Comparison of ENCODE assay signal across 16 mouse cellular contexts in the genomic region with DNA sequence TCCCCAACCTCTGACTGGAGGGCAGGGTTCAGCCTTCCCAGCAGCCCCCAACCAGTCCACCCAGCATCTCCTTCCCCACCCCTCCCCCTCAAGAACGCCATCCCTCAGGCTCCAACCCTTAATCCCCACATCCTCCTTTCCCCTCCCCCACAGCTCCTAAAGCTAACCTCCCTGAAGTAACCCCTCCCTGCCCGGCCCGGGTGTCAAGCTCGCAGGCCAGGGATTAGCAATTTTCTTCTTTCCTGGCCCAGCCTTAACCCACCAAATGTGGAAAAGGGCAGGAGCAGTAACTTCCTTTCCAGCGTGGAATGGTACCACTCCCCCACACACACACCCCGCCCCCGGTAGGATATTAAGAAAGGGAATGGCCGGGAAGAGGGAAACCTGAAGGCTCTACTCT. TPM values are rescaled to one million over a fixed set of nuclear protein-coding genes. Genes with fewer than 3 reads are reported as not detected.
A peak's percentile ranks its signal among the peaks of the same experiment; 100 is the strongest.
DNase-seq lines count a peak whose midpoint lies in the region; ATAC-seq and TF ChIP-seq lines count a peak whose summit lies in the region.
"Had no signal": no experiment of that assay in that cellular context is flagged by ENCODE, and none has a peak within 500 bp of the region (broad histone marks: within the 10 kb centered on the region; RNA-seq: fewer than 3 reads in every experiment).

No protein-coding gene starts in this region.

- peak overlapping the region; percentile 68 for H3K4me2 ChIP-seq in forebrain, embryonic 11.5 days (ENCODE audit: low read depth, low read length, severe bottlenecking)
- no peak overlapping the region for H3K4me2 ChIP-seq in forebrain, embryonic 16.5 days (ENCODE audit: low read length)
- H3K4me2 ChIP-seq in midbrain, postnatal 0 days (ENCODE audit: low read depth, low read length, poor library complexity, severe bottlenecking) = no peak overlapping the region
- peak overlapping the region; percentile 54 for H3K4me2 ChIP-seq in midbrain, embryonic 12.5 days (replicated peaks)

- H3K9ac ChIP-seq in forebrain, embryonic 11.5 days (ENCODE audit: low read length) = peak overlapping the region; percentile 63
- H3K9ac ChIP-seq in forebrain, embryonic 16.5 days (replicated peaks; ENCODE audit: low read depth, low read length) = no peak overlapping the region
- no peak overlapping the region for H3K9ac ChIP-seq in midbrain, postnatal 0 days (replicated peaks; ENCODE audit: low read length, poor library complexity, severe bottlenecking)
- H3K9ac ChIP-seq in midbrain, embryonic 12.5 days (replicated peaks) = peak overlapping the region; percentile 62; the same call in 1 of the 2 replicates

- peaks cover 47% of the 10 kb centered on the region for H3K4me1 ChIP-seq in forebrain, embryonic 11.5 days (replicated peaks; ENCODE audit: control insufficient read depth, insufficient read depth, low read length)
- peaks cover 17% of the 10 kb centered on the region for H3K4me1 ChIP-seq in forebrain, embryonic 16.5 days (replicated peaks; ENCODE audit: control insufficient read depth, insufficient read depth, low read length)
- peaks cover 91% of the 10 kb centered on the region for H3K4me1 ChIP-seq in midbrain, embryonic 10.5 days
- peaks cover 8% of the 10 kb centered on the region for H3K4me1 ChIP-seq in midbrain, postnatal 0 days (ENCODE audit: insufficient read depth, low read length)
- peaks cover 64% of the 10 kb centered on the region for H3K4me1 ChIP-seq in midbrain, embryonic 12.5 days

- 2% methylated on average over 8 of the region's 8 CpGs for WGBS in forebrain, embryonic 11.5 days
- 5% methylated on average over 8 of the region's 8 CpGs for WGBS in forebrain, embryonic 16.5 days
- under 1% methylated on average over 8 of the region's 8 CpGs for WGBS in midbrain, embryonic 10.5 days
- WGBS in midbrain, postnatal 0 days = 5% methylated on average over 8 of the region's 8 CpGs
- under 1% methylated on average over 8 of the region's 8 CpGs for WGBS in midbrain, embryonic 12.5 days

- peak overlapping the region; percentile 86 for H3K27ac ChIP-seq in forebrain, embryonic 11.5 days (ENCODE audit: low read depth, low read length)
- no peak overlapping the region for H3K27ac ChIP-seq in forebrain, embryonic 16.5 days (ENCODE audit: low read length)
- peak overlapping the region; percentile 92 for H3K27ac ChIP-seq in midbrain, embryonic 10.5 days (replicated peaks)
- H3K27ac ChIP-seq in midbrain, postnatal 0 days (ENCODE audit: low read depth, low read length) = no peak overlapping the region
- H3K27ac ChIP-seq in midbrain, embryonic 12.5 days (replicated peaks) = peak overlapping the region; percentile 79
- H3K27ac ChIP-seq: kidney, postnatal 0 days had no signal

- intact Hi-C loops in left cerebral cortex, postnatal 14 days (cut with DNase I) = no loop called here
- intact Hi-C loops in left cerebral cortex, postnatal 25 days (cut with DNase I) = no loop called here

- H3K9me3 ChIP-seq in forebrain, embryonic 11.5 days (ENCODE audit: control insufficient read depth, low read length) = no peaks in the 10 kb centered on the region
- H3K9me3 ChIP-seq in forebrain, embryonic 16.5 days (ENCODE audit: control insufficient read depth, low read length) = no peaks in the 10 kb centered on the region
- no peaks in the 10 kb centered on the region for H3K9me3 ChIP-seq in midbrain, embryonic 10.5 days (replicated peaks)
- no peaks in the 10 kb centered on the region for H3K9me3 ChIP-seq in midbrain, postnatal 0 days (ENCODE audit: low read length)
- no peaks in the 10 kb centered on the region for H3K9me3 ChIP-seq in midbrain, embryonic 12.5 days

- peak overlapping the region; percentile 48 for H3K4me3 ChIP-seq in forebrain, embryonic 11.5 days (ENCODE audit: low read depth, low read length)
- no peak overlapping the region for H3K4me3 ChIP-seq in forebrain, embryonic 16.5 days (replicated peaks; ENCODE audit: low read length)
- H3K4me3 ChIP-seq in midbrain, embryonic 10.5 days = peak overlapping the region; percentile 83
- H3K4me3 ChIP-seq in midbrain, postnatal 0 days (ENCODE audit: low read depth, low read length) = no peak overlapping the region
- peak overlapping the region; percentile 49 for H3K4me3 ChIP-seq in midbrain, embryonic 12.5 days

- DNase-seq in forebrain, embryonic 11.5 days (ENCODE audit: low spot score) = peak; percentile 71
- peak; percentile 88 for DNase-seq in midbrain, embryonic 10.5 days (ENCODE audit: low spot score)
- no peak for DNase-seq in midbrain, postnatal 0 days (ENCODE audit: low spot score)
- DNase-seq in left cerebral cortex, postnatal 14 days (ENCODE audit: low spot score in 2 of 2) = no peak
- no peak for DNase-seq in left cerebral cortex, postnatal 25 days (ENCODE audit: low spot score in 2 of 2)
- DNase-seq: spleen, adult 18-20 months; thymus, postnatal 36 days had no signal

- no peak for ATAC-seq in forebrain, embryonic 11.5 days (replicated peaks; ENCODE audit: low FRiP score)
- no peak for ATAC-seq in forebrain, embryonic 16.5 days
- no peak for ATAC-seq in midbrain, postnatal 0 days (ENCODE audit: low FRiP score)
- ATAC-seq in midbrain, embryonic 12.5 days (ENCODE audit: low FRiP score, low read depth) = no peak
- no peak for ATAC-seq in activated CD4-positive, CD25-positive, alpha-beta regulatory T cell, adult 4 months
- ATAC-seq: Patski had no signal

- H3K27me3 ChIP-seq in forebrain, embryonic 11.5 days (ENCODE audit: control insufficient read depth, insufficient read depth, low read length) = no peaks in the 10 kb centered on the region
- peaks cover 40% of the 10 kb centered on the region for H3K27me3 ChIP-seq in forebrain, embryonic 16.5 days (replicated peaks; ENCODE audit: control insufficient read depth, insufficient read depth, low read length)
- no peaks in the 10 kb centered on the region for H3K27me3 ChIP-seq in midbrain, embryonic 10.5 days (ENCODE audit: low read depth, poor library complexity, severe bottlenecking)
- peaks cover 18% of the 10 kb centered on the region for H3K27me3 ChIP-seq in midbrain, postnatal 0 days (ENCODE audit: insufficient read depth, low read length)
- H3K27me3 ChIP-seq in midbrain, embryonic 12.5 days = peaks cover 21% of the 10 kb centered on the region

- TF ChIP-seq CTCF in midbrain, postnatal 0 days (IDR thresholded peaks at IDR 0.05) = no peak

- H3K36me3 ChIP-seq in forebrain, embryonic 11.5 days (ENCODE audit: control insufficient read depth, insufficient read depth, low read length) = no peaks in the 10 kb centered on the region
- H3K36me3 ChIP-seq in forebrain, embryonic 16.5 days (ENCODE audit: control insufficient read depth, insufficient read depth) = no peaks in the 10 kb centered on the region
- H3K36me3 ChIP-seq in midbrain, embryonic 10.5 days = peaks cover 28% of the 10 kb centered on the region; the same call in 1 of the 2 replicates
- no peaks in the 10 kb centered on the region for H3K36me3 ChIP-seq in midbrain, postnatal 0 days (ENCODE audit: insufficient read depth, low read length)
- H3K36me3 ChIP-seq in midbrain, embryonic 12.5 days = no peaks in the 10 kb centered on the region

RNA-seq across cellular contexts. Expression of a gene that starts 1.9 kb away (rescaled TPM):
- 1.6 and 2.3 TPM in 2 replicates for polyA plus RNA-seq in forebrain, embryonic 11.5 days (2014; fragmentation: Nextera tagmentation; extraction: Ambion mirVana)
- polyA plus RNA-seq in forebrain, embryonic 16.5 days (2015; fragmentation: Nextera tagmentation; extraction: Ambion mirVana) = not detected in 2 replicates
- polyA plus RNA-seq in midbrain, embryonic 10.5 days (2016; fragmentation: Nextera tagmentation; extraction: Ambion mirVana) = 16.9 and 29.2 TPM in 2 replicates
- 0.05 and 0.57 TPM in 2 replicates for total RNA-seq in midbrain, postnatal 0 days (2014; rRNA removed)
- polyA plus RNA-seq in midbrain, postnatal 0 days (2015; fragmentation: Nextera tagmentation; extraction: Ambion mirVana) = 0.04 and 0.13 TPM in 2 replicates
- polyA plus RNA-seq in midbrain, embryonic 12.5 days (2016; fragmentation: Nextera tagmentation; extraction: Ambion mirVana) = 3.3 and 3.4 TPM in 2 replicates
- polyA plus RNA-seq in activated CD4-positive, CD25-positive, alpha-beta regulatory T cell, adult 4 months (2017; shearing (Covaris generic)) = not detected
- total RNA-seq in left cerebral cortex, postnatal 14 days (2021) = not detected
- not detected for total RNA-seq in left cerebral cortex, postnatal 25 days (2021)
- total RNA-seq: left cerebral cortex, adult 8-10 months had no signal
- polyA plus RNA-seq: frontal cortex, adult 2 months; heart, embryonic 16.5 days; kidney, postnatal 0 days; Patski had no signal

RNA-seq across cellular contexts. Expression of a gene that starts 16.0 kb away (rescaled TPM):
- 41.9 and 46.5 TPM in 2 replicates for polyA plus RNA-seq in forebrain, embryonic 11.5 days (2014; fragmentation: Nextera tagmentation; extraction: Ambion mirVana)
- polyA plus RNA-seq in forebrain, embryonic 16.5 days (2015; fragmentation: Nextera tagmentation; extraction: Ambion mirVana) = 52.5 and 60.9 TPM in 2 replicates
- 38.8 and 41.4 TPM in 2 replicates for polyA plus RNA-seq in midbrain, embryonic 10.5 days (2016; fragmentation: Nextera tagmentation; extraction: Ambion mirVana)
- total RNA-seq in midbrain, postnatal 0 days (2014; rRNA removed) = 45.6 and 46.2 TPM in 2 replicates
- polyA plus RNA-seq in midbrain, postnatal 0 days (2015; fragmentation: Nextera tagmentation; extraction: Ambion mirVana) = 38.3 and 42.6 TPM in 2 replicates
- polyA plus RNA-seq in midbrain, embryonic 12.5 days (2016; fragmentation: Nextera tagmentation; extraction: Ambion mirVana) = 36.8 and 43.9 TPM in 2 replicates
- 10 to 100 TPM; 16.7 to 20.0 TPM for polyA plus RNA-seq in activated CD4-positive, CD25-positive, alpha-beta regulatory T cell, adult 4 months (2017; shearing (Covaris generic))
- total RNA-seq in left cerebral cortex, postnatal 14 days (2021) = 10 to 100 TPM; 61.0 to 63.6 TPM
- total RNA-seq in left cerebral cortex, postnatal 25 days (2021) = 10 to 100 TPM; 60.5 to 66.1 TPM

RNA-seq across cellular contexts. Expression of a gene that starts 36.9 kb away (rescaled TPM):
- not detected in 2 replicates for polyA plus RNA-seq in forebrain, embryonic 11.5 days (2014; fragmentation: Nextera tagmentation; extraction: Ambion mirVana)
- not detected in 2 replicates for polyA plus RNA-seq in forebrain, embryonic 16.5 days (2015; fragmentation: Nextera tagmentation; extraction: Ambion mirVana)
- polyA plus RNA-seq in midbrain, embryonic 10.5 days (2016; fragmentation: Nextera tagmentation; extraction: Ambion mirVana) = not detected in 2 replicates
- total RNA-seq in midbrain, postnatal 0 days (2014; rRNA removed) = not detected in 2 replicates
- polyA plus RNA-seq in midbrain, postnatal 0 days (2015; fragmentation: Nextera tagmentation; extraction: Ambion mirVana) = not detected in 2 replicates
- not detected in 2 replicates for polyA plus RNA-seq in midbrain, embryonic 12.5 days (2016; fragmentation: Nextera tagmentation; extraction: Ambion mirVana)
- under 1 TPM; 0.33 to 0.37 TPM for polyA plus RNA-seq in activated CD4-positive, CD25-positive, alpha-beta regulatory T cell, adult 4 months (2017; shearing (Covaris generic))
- total RNA-seq in left cerebral cortex, postnatal 14 days (2021) = not detected
- total RNA-seq in left cerebral cortex, postnatal 25 days (2021) = not detected
- total RNA-seq: left cerebral cortex, adult 8-10 months had no signal
- polyA plus RNA-seq: frontal cortex, adult 2 months; kidney, postnatal 0 days; neural tube, embryonic 14.5 days; Patski had no signal

RNA-seq across cellular contexts. Expression of a gene that starts 43.8 kb away (rescaled TPM):
- 1.9 and 2.5 TPM in 2 replicates for polyA plus RNA-seq in forebrain, embryonic 11.5 days (2014; fragmentation: Nextera tagmentation; extraction: Ambion mirVana)
- polyA plus RNA-seq in forebrain, embryonic 16.5 days (2015; fragmentation: Nextera tagmentation; extraction: Ambion mirVana) = 1.2 and 1.6 TPM in 2 replicates
- 2.0 TPM in 2 replicates for polyA plus RNA-seq in midbrain, embryonic 10.5 days (2016; fragmentation: Nextera tagmentation; extraction: Ambion mirVana)
- 4.2 and 4.5 TPM in 2 replicates for total RNA-seq in midbrain, postnatal 0 days (2014; rRNA removed)
- 7.7 and 8.4 TPM in 2 replicates for polyA plus RNA-seq in midbrain, postnatal 0 days (2015; fragmentation: Nextera tagmentation; extraction: Ambion mirVana)
- polyA plus RNA-seq in midbrain, embryonic 12.5 days (2016; fragmentation: Nextera tagmentation; extraction: Ambion mirVana) = 1.2 and 1.7 TPM in 2 replicates
- 10 to 100 TPM; 15.7 to 20.2 TPM for polyA plus RNA-seq in activated CD4-positive, CD25-positive, alpha-beta regulatory T cell, adult 4 months (2017; shearing (Covaris generic))
- 1 to 10 TPM; 1.3 to 1.4 TPM for total RNA-seq in left cerebral cortex, postnatal 14 days (2021)
- 1 to 10 TPM; 1.8 to 2.7 TPM for total RNA-seq in left cerebral cortex, postnatal 25 days (2021)

RNA-seq across cellular contexts. Expression of a gene that starts 48.3 kb away (rescaled TPM):
- 4,212 and 4,469 TPM in 2 replicates for polyA plus RNA-seq in forebrain, embryonic 11.5 days (2014; fragmentation: Nextera tagmentation; extraction: Ambion mirVana)
- 1,750 and 1,938 TPM in 2 replicates for polyA plus RNA-seq in forebrain, embryonic 16.5 days (2015; fragmentation: Nextera tagmentation; extraction: Ambion mirVana)
- 3,615 and 3,770 TPM in 2 replicates for polyA plus RNA-seq in midbrain, embryonic 10.5 days (2016; fragmentation: Nextera tagmentation; extraction: Ambion mirVana)
- total RNA-seq in midbrain, postnatal 0 days (2014; rRNA removed) = 231 and 262 TPM in 2 replicates
- polyA plus RNA-seq in midbrain, postnatal 0 days (2015; fragmentation: Nextera tagmentation; extraction: Ambion mirVana) = 858 and 919 TPM in 2 replicates
- polyA plus RNA-seq in midbrain, embryonic 12.5 days (2016; fragmentation: Nextera tagmentation; extraction: Ambion mirVana) = 3,003 and 3,059 TPM in 2 replicates
- polyA plus RNA-seq in activated CD4-positive, CD25-positive, alpha-beta regulatory T cell, adult 4 months (2017; shearing (Covaris generic)) = 100 to 1,000 TPM; 478 to 642 TPM
- 100 to 1,000 TPM; 118 to 146 TPM for total RNA-seq in left cerebral cortex, postnatal 14 days (2021)
- total RNA-seq in left cerebral cortex, postnatal 25 days (2021) = 100 to 1,000 TPM in 1 of 2 experiments, 10 to 100 TPM in 1; 95.1 to 113 TPM

Comparison
In these comparisons a context has a peak if more than half of its experiments do, and no peak if none do; other contexts are left out.
1. DNase-seq: peak in forebrain, embryonic 11.5 days (single experiment) and midbrain, embryonic 10.5 days (single experiment); none in midbrain, postnatal 0 days (single experiment), left cerebral cortex, postnatal 14 days (0 of 2) and left cerebral cortex, postnatal 25 days (0 of 2).
2. H3K27ac ChIP-seq: peak in forebrain, embryonic 11.5 days (single experiment), midbrain, embryonic 10.5 days (single experiment) and midbrain, embryonic 12.5 days (single experiment); none in forebrain, embryonic 16.5 days (single experiment) and midbrain, postnatal 0 days (single experiment).
3. H3K4me2 ChIP-seq: peak in forebrain, embryonic 11.5 days (single experiment) and midbrain, embryonic 12.5 days (single experiment); none in forebrain, embryonic 16.5 days (single experiment) and midbrain, postnatal 0 days (single experiment).
4. H3K4me3 ChIP-seq: peak in forebrain, embryonic 11.5 days (single experiment), midbrain, embryonic 10.5 days (single experiment) and midbrain, embryonic 12.5 days (single experiment); none in forebrain, embryonic 16.5 days (single experiment) and midbrain, postnatal 0 days (single experiment).
5. H3K9ac ChIP-seq: peak in forebrain, embryonic 11.5 days (single experiment) and midbrain, embryonic 12.5 days (single experiment); none in forebrain, embryonic 16.5 days (single experiment) and midbrain, postnatal 0 days (single experiment).